Mouse (Mus musculus) bone marrow macrophage, adult 2 months (primary cell): Measurements from ENCODE around the gene Ulk1.

ENCODE experiments used
- CTCF ChIP-seq: IDR thresholded peaks from 2 replicates; pipeline ENCODE4 v1.5.1; 2012; ENCODE audit warnings: low read depth, mild to moderate bottlenecking, low read length, moderate library complexity
- POLR2A ChIP-seq: IDR thresholded peaks from 2 replicates; pipeline ENCODE4 v1.6.1; 2012; ENCODE audit warnings: mild to moderate bottlenecking, low read depth, low read length, borderline replicate concordance

- TF ChIP-seq CTCF: no peak
- no peak for TF ChIP-seq POLR2A
These were observed 30.5 kb downstream of the Ulk1 start for GRCm38 (mm10) chr5:110779276-110779997.
